Mouse (Mus musculus) heart, postnatal 0 days (tissue): ENCODE data around the gene Olfr711.
"Not testable (repeated sequence)": the region's sequence is repeated elsewhere in the genome, so short reads cannot be mapped to it uniquely, and the experiment has no call there.

Source experiments
- CTCF ChIP-seq: IDR thresholded peaks from 2 replicates; pipeline ENCODE4 v1.5.1; 2016; ENCODE audit warnings: antibody characterized with exemption, control low read depth, low read depth
- EP300 ChIP-seq: IDR thresholded peaks from 2 replicates; pipeline ENCODE4 v1.6.1; 2016; ENCODE audit warnings: antibody characterized with exemption, low read depth

- TF ChIP-seq CTCF, EP300: not testable (repeated sequence)
Measured at GRCm38 (mm10) chr7:106920961-106921360, 54.3 kb downstream of the Olfr711 start.
